8 mouse cellular contexts compared by ENCODE assay signal in the genomic region with DNA sequence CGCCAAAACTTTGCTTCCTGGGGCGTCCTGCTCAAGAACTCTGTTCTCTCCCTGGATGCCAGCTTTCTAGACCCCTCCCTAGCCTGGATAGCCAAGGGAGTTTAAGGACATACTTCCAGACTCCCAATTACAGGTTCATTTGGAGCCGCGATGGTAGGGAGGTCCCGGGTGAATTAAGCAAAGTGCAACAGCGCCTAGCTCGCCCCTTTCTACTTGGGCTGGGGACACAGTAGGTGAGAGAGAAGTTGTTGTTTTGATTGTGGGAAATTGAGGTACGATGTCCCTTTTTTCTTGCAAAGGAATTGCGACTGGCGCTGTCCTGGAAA. TPM values are rescaled to one million over a fixed set of nuclear protein-coding genes. Genes with fewer than 3 reads are reported as not detected.
A peak's percentile ranks its signal among the peaks of the same experiment; 100 is the strongest.
DNase-seq lines count a peak whose midpoint lies in the region; ATAC-seq lines count a peak whose summit lies in the region.

No protein-coding gene starts in this region.

- ATAC-seq in kidney, embryonic 15.5 days (replicated peaks; ENCODE audit: low FRiP score): peak; percentile 22
- ATAC-seq in embryonic facial prominence, embryonic 13.5 days (ENCODE audit: insufficient number of reproducible peaks, insufficient read depth, low FRiP score, low TSS enrichment, low read depth): no peak
- no peak for ATAC-seq in hindbrain, embryonic 15.5 days (ENCODE audit: low FRiP score, low read depth)
- peak; percentile 10 for ATAC-seq in midbrain, embryonic 15.5 days (replicated peaks)

- H3K4me2 ChIP-seq in kidney, embryonic 15.5 days: peak overlapping the region; percentile 87
- H3K4me2 ChIP-seq in embryonic facial prominence, embryonic 13.5 days: peak overlapping the region; percentile 83
- H3K4me2 ChIP-seq in hindbrain, embryonic 15.5 days: peak overlapping the region; percentile 86
- peak overlapping the region; percentile 93 for H3K4me2 ChIP-seq in midbrain, embryonic 15.5 days

- H3K27ac ChIP-seq in kidney, embryonic 15.5 days: peak overlapping the region; percentile 76
- H3K27ac ChIP-seq in embryonic facial prominence, embryonic 13.5 days: peak overlapping the region; percentile 51; the same call in 1 of the 2 replicates
- H3K27ac ChIP-seq in hindbrain, embryonic 15.5 days (replicated peaks): no peak overlapping the region
- no peak overlapping the region for H3K27ac ChIP-seq in midbrain, embryonic 15.5 days

- H3K27me3 ChIP-seq in kidney, embryonic 15.5 days: no peaks in the 10 kb centered on the region
- H3K27me3 ChIP-seq in embryonic facial prominence, embryonic 13.5 days: peaks cover 14% of the 10 kb centered on the region
- H3K27me3 ChIP-seq in hindbrain, embryonic 15.5 days: peaks cover 19% of the 10 kb centered on the region
- H3K27me3 ChIP-seq in midbrain, embryonic 15.5 days (replicated peaks): peaks cover 7% of the 10 kb centered on the region

- no peaks in the 10 kb centered on the region for H3K36me3 ChIP-seq in kidney, embryonic 15.5 days
- H3K36me3 ChIP-seq in embryonic facial prominence, embryonic 13.5 days: no peaks in the 10 kb centered on the region
- H3K36me3 ChIP-seq in hindbrain, embryonic 15.5 days: no peaks in the 10 kb centered on the region
- no peaks in the 10 kb centered on the region for H3K36me3 ChIP-seq in midbrain, embryonic 15.5 days (replicated peaks)

- peak overlapping the region; percentile 66 for H3K4me3 ChIP-seq in kidney, embryonic 15.5 days (replicated peaks)
- peak overlapping the region; percentile 66 for H3K4me3 ChIP-seq in embryonic facial prominence, embryonic 13.5 days
- H3K4me3 ChIP-seq in hindbrain, embryonic 15.5 days: peak overlapping the region; percentile 53
- peak overlapping the region; percentile 57 for H3K4me3 ChIP-seq in midbrain, embryonic 15.5 days

- peaks cover 13% of the 10 kb centered on the region for H3K4me1 ChIP-seq in kidney, embryonic 15.5 days
- peaks cover 14% of the 10 kb centered on the region; the same call in 1 of the 2 replicates for H3K4me1 ChIP-seq in embryonic facial prominence, embryonic 13.5 days
- H3K4me1 ChIP-seq in hindbrain, embryonic 15.5 days (replicated peaks): peaks cover 10% of the 10 kb centered on the region; the same call in 1 of the 2 replicates
- peaks cover 12% of the 10 kb centered on the region; the same call in 1 of the 2 replicates for H3K4me1 ChIP-seq in midbrain, embryonic 15.5 days

- intact Hi-C loops in left cerebral cortex, postnatal 25 days (cut with DNase I): loop anchor here (5.0 kb wide), 1 partner anchor 352 kb away; no protein-coding TSS in a partner anchor

- H3K9ac ChIP-seq in kidney, embryonic 15.5 days: peak overlapping the region; percentile 55
- H3K9ac ChIP-seq in embryonic facial prominence, embryonic 13.5 days: peak overlapping the region; percentile 80
- H3K9ac ChIP-seq in hindbrain, embryonic 15.5 days: peak overlapping the region; percentile 50
- H3K9ac ChIP-seq in midbrain, embryonic 15.5 days: peak overlapping the region; percentile 55

- no peaks in the 10 kb centered on the region for H3K9me3 ChIP-seq in kidney, embryonic 15.5 days (replicated peaks)
- no peaks in the 10 kb centered on the region for H3K9me3 ChIP-seq in embryonic facial prominence, embryonic 13.5 days
- no peaks in the 10 kb centered on the region for H3K9me3 ChIP-seq in hindbrain, embryonic 15.5 days
- H3K9me3 ChIP-seq in midbrain, embryonic 15.5 days: no peaks in the 10 kb centered on the region

- 1% methylated on average over 10 of the region's 10 CpGs for WGBS in kidney, embryonic 15.5 days
- 1% methylated on average over 10 of the region's 10 CpGs for WGBS in embryonic facial prominence, embryonic 13.5 days
- WGBS in hindbrain, embryonic 15.5 days: under 1% methylated on average over 10 of the region's 10 CpGs
- WGBS in midbrain, embryonic 15.5 days: under 1% methylated on average over 10 of the region's 10 CpGs

- DNase-seq in kidney, adult 11 months: no peak
- DNase-seq in right cerebral cortex, postnatal 14 days: no peak
- no peak for DNase-seq in left cerebral cortex, postnatal 25 days (ENCODE audit: low spot score in 2 of 2)
- DNase-seq in cerebellum, postnatal 4 days (ENCODE audit: low spot score in 2 of 2): no peak

RNA-seq across cellular contexts. Expression of a gene that starts 0.7 kb away (rescaled TPM):
- polyA plus RNA-seq in kidney, embryonic 15.5 days (2015; fragmentation: Nextera tagmentation; extraction: Ambion mirVana): 19.0 and 19.9 TPM in 2 replicates
- polyA plus RNA-seq in embryonic facial prominence, embryonic 13.5 days (2015; fragmentation: Nextera tagmentation; extraction: Ambion mirVana): 26.0 and 30.4 TPM in 2 replicates
- polyA plus RNA-seq in hindbrain, embryonic 15.5 days (2015; fragmentation: Nextera tagmentation; extraction: Ambion mirVana): 1.3 and 2.1 TPM in 2 replicates
- 1.6 and 1.8 TPM in 2 replicates for polyA plus RNA-seq in midbrain, embryonic 15.5 days (2015; fragmentation: Nextera tagmentation; extraction: Ambion mirVana)
- total RNA-seq in left cerebral cortex, postnatal 25 days (2021): 1 to 10 TPM; 5.4 to 5.9 TPM

Comparison
In these comparisons a context has a peak if more than half of its experiments do, and no peak if none do; other contexts are left out.
1. ATAC-seq: peak in kidney, embryonic 15.5 days (single experiment) and midbrain, embryonic 15.5 days (single experiment); none in embryonic facial prominence, embryonic 13.5 days (single experiment) and hindbrain, embryonic 15.5 days (single experiment).
2. H3K27ac ChIP-seq: peak in kidney, embryonic 15.5 days (single experiment) and embryonic facial prominence, embryonic 13.5 days (single experiment); none in hindbrain, embryonic 15.5 days (single experiment) and midbrain, embryonic 15.5 days (single experiment).
3. Peak in every context shown above with its lines, with median percentiles within 50 percentile points of each other: H3K4me2 ChIP-seq, H3K4me3 ChIP-seq and H3K9ac ChIP-seq.